Mouse (Mus musculus) CD4-positive, CD25-positive, alpha-beta regulatory T cell, adult 2 months (primary cell): ENCODE data around the gene Rab12.

Experiments
- DNase-seq: peaks from one replicate; pipeline ENCODE4 v3.0.0-alpha.2; 2012; ENCODE audit warnings: low read depth, low spot score

The Rab12 gene

DNA sequence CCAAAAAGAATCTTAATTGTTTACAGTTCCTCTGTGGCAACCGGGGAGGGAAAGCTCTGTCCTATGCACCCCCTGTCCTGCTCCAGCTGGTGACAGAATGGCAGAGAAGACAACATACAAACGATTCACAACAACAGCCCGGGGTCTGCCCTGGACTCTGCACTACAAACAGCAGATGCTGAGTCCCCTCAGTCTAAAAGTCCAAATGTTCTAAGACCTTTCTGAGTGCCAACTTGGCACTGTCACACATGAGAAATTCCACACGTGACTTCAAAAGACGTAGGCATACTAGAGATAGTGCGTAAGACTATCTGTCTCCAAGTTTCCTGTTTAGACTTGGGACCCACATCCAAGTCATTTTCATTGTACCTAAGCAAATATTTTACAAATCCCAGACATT, 16.7 kb downstream of the Rab12 start:
- no peak for DNase-seq

DNA sequence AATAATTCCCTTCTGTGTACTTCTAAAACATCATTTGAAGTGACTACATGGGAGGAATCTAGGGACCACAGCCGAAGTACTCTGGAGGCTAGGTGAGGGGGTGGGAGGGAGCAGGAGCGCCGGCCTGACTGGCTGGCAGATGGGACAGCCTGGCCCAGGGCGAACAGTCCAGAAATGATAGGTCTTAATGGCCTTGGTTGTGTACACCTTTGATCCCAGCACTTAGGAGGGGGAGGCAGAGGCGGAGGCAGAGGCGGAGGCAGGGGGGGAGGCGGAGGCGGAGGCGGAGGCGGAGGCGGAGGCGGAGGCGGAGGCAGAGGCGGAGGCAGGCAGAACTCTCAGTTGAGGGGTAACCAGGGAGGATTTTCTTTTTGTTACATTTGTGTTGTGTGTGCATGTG, 20.9 kb downstream of the Rab12 start:
- DNase-seq = no peak

DNA sequence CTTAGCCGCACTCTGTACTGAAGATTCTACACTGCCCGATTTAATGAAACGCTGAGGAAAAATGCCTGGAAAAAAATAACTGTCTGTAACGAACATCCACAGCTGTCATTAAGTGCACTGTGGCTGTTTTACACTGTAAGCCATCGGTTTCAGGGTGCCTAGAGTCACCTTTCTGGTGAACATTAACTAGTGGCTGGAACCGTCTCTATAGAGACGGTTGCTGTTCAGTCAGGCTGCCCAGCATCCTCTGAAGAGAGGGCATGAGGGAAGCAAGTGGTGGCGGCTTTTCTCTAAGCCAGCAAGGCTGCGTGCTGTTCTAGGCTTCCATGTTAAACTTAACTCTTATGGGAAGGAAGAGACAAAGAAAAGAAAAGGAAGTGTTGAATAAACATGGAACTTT, 22.9 kb downstream of the Rab12 start:
- DNase-seq = no peak

DNA sequence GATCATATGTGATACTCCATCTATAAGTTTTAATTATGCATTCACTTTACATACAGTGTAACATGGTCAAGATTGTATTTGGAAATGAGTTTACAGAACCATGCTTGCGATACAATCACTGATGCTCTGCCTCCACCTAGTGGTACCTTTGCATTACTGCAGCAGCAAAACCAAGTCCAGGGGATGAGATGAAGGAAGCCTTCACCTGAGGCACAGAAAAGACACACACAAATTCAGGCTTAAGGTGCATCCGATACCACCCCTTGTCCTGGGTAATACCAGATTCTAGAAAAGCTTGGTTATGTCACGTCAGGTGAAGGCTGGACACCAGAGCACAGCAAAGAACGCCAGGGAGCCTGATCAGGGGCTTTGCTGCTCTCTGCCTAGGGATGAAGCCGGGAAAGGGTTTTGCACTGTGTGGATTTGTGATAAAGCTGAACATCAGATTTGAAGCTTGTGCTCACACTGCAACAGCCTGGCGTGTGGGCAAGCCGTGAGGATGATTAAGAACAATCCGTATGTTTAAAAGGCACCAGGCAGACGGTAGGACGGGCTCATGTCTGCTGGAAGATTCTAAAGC, 29.4 kb downstream of the Rab12 start:
- DNase-seq = peak; percentile 74

DNA sequence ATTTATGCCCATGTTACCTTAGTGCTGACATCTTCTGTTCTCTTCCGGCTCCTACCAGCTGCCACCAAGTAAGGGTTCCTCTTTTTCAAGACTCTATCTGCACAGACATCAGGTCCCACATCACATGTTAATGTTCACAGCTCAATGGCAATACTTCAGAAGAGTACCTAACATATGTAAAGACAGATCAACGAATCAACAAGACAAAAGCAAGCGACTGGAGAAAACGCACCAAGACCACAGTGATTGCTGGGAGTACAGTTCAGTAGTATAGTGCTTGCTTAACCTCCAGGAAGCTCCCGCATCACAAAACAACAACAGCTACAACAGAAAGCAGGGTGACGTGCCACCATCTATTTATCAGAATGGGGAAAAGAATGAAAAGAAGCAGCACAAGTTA, 33.0 kb downstream of the Rab12 start:
- DNase-seq = no peak

DNA sequence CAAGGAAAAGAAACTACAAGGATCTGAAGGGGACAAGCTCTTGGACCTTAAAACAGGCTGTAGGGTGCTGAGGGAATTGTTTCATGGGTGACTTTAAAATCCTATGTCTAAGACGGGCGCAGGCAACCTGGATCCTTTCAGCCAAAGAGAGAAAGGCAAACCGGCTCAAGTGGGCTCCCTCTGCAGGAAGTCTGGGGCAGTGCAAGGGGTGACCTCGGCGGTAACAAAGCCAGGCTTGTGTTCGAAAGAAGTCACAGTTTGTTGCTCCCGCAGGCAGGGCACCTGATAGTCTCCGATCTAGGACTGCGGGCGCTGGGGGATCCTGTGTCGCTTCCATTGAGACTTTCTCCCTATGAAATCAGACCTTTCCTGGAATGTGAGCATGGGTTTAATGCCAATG, 33.8 kb downstream of the Rab12 start:
- DNase-seq = peak; percentile 66

DNA sequence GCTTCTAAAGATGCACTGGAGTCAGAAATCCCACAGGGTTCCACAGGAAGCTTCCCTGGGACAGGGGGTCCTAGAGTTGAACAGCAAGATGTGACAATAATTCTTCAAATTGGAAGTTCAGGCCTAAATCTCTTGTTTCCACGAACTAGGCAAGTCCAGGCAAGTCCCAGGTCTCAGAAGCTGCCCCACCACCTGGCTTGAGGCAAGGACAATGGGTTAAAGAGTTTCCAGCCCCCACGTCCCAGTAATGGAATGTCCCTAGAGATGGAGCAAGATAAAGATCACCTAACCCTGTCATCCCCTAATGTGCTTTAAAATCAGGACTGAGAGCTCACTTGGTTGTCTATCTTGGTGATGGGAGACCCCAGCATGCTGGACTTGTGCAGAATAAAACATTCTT, 34.6 kb downstream of the Rab12 start:
- DNase-seq = no peak

DNA sequence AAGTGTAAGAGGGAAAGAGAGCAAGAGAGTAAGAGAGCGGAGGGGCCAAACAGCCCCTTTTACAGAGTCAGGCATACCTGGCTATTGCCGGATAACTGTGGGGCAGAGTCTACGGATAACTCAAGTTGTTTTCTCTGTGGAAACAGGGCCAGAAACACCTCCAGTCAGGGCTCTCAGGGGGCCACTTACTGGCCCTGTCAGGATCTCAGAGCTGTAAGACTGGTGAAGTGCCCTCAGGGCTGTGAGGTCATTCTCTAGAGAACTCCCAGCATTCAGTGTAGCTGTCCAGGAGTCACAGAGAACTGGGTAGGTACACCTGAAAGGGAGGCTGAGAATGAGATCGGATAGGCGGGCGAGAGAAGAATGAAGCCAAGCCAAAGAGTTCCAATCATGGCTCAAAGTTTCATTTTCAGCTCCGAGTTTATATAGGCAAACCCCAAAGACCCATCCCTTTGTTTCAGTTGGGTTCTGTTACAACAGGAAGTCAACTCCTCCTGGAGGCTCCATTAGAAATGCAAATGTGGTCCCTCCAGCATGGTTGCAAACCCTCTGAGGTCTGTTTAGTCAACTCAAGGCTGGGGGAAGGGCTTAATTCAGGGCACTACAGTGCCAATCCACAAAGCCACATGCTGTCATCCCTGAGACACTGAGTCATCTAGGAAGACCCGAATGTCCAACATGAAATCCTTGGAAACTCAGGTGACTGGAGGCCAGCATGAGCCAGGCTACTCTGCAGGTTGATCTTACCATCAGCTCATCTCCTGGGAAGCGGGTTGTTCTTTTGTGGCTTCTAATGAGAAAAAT, 35.7 kb downstream of the Rab12 start:
- no peak for DNase-seq

DNA sequence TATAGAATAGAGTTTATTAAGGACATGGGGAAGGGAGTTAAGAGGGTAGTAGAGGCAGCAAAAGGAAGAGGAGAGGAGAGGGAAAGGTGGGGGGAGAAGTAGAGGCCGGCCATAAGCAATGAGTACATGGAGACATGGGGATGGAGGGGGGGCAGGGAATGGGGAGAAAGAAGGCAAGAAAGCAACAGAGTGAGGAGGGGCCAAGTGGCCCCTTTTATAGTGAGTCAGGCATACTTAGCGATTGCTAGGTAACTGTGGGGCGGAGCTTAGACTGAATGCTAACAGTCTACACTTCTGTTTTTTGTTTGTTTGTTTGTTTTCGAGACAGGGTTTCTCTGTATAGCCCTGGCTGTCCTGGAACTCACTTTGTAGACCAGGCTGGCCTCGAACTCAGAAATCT, 38.2 kb downstream of the Rab12 start:
- no peak for DNase-seq

DNA sequence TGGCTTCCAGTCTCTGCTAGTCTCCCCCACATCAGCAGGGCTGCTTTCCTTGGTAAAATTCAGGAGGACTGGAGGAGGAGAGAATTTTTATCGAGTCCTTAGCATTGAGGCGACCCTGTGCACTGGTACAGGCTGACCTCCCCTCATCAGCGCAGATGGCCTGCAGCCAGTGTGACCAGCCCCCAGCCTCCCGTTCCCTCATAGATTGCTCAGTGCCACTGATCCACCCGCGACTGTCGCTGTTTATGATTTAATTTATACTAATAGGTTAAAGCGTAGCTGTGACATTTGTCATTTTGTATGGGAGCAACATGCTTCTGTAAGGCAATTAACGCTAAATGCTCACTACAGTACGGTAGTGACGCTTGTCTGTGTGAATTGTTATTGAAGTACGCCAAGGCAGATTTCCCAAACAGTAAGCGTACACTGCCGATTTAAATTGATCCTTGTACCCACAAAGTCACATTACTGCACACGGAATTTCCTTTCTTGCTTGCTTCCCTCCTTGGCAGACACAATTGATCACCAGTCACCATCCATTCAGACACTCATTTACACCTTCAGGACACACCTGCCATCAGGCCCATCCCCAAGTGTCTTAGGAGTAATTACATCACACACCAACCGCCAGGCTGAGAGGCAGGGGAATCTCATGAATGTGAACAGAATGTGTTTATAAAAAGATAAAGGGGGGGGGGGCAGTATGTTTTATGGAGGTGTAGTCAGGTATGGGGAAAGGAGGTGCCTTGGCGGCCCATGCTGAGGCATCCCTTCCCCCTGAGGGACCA, 38.8 kb downstream of the Rab12 start:
- no peak for DNase-seq

DNA sequence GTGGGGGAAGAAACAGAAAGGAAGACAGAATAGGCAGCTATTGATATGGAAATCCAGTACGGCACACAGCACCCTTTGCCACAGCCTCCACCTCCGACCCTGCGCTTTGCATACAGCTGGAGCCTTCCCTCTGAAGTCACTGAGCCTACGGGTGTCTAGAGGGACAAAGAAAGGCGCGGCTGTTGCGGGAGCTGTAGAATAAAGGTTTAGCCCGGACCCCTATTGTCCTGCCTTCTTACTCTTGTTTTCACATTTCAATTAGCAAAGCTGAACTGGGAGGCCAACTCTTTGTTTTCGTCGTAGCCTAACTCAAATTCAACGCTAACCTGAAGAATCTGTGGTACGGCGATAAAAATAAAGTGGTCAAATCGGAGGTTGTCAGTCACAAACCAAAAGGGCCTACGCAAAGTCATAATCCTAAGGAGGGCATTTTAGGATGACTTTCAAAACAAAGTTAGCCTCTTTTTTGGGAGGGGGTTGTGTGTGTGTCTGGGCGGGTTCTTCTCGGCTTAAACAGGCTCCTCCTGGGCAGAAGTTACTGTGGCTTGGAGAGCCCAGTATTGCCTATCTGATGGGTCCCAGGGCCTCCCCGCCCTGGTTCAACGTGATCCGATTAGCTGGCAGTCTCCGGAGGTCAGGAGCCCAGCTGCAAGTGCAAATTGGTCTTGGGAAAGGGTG, 39.6 kb downstream of the Rab12 start:
- DNase-seq = no peak

DNA sequence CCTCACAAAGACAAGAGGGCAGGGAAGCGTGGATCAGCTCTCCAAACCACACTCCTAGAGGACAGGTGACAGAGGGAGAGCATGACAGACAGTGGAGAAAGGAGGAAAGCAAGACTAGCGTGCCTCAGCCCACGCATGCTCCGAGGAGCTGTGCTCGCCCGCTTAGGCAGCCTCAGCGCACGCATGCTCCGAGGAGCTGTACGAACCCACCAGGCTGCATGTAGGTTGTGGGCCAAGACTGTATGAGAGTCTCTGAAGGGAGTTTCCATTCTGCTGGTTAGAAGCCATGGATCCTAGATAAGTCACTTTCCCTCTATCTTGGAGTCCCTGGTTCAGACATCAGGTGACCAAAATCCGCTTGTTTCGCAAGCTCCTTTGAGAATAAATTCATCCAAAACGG, 40.2 kb downstream of the Rab12 start:
- no peak for DNase-seq

DNA sequence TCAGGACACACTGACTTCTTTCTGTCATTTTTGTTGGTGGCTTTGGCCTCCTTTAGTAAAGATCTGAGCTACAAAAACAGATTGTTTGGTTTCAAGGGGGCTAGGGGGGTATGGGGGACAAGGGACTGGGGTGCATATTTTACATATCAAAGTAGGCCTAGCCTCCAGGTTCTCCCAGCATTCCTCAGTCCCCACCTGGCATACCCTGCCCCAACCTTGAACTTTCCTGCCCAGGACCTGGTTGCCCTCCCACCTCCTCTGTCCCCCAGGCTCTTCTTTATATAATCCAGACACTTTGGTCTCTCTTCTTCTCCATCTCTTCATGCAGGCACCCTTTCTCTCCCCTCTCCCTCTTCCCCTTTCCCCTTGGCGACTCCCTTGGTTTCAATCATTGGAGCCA, 46.3 kb downstream of the Rab12 start:
- DNase-seq = no peak

DNA sequence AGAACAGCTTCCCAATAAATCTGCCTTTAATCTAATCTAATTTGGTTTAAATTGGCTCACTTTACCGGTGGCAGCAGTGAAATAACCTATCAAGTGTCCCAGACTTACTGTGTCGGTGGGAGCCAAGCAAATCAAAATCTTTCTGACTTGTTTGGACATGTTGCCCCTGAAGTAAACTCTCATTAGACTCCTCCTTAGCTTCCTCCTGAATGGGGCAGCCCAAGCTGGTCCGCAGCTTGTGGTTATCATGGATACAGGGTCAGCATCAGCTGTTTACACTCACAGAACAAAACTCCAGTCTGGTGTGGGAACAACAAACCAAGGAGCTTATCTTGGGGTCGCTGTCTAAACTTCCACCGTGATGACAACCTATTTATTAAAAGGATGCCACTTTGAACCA, 47.8 kb downstream of the Rab12 start:
- no peak for DNase-seq

DNA sequence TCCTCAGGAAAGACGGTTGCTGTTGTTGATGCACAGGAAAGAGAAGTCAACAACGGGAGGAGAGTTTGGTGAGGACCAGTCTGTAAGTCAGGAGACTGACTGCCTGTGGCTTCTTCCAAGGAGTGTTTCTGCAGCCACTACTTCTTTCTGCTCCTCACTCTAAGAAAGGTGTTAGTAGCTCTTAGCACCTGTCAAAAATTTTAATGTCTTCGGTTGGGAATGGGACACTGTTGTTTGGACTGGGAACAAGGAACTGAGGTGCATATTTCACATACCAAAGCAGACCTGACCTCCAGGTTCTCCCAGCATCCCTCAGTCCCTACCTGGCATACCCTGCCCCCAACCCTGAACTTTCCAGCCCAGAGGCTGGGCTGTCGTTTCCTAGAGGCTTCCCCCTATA, 48.3 kb downstream of the Rab12 start:
- no peak for DNase-seq

DNA sequence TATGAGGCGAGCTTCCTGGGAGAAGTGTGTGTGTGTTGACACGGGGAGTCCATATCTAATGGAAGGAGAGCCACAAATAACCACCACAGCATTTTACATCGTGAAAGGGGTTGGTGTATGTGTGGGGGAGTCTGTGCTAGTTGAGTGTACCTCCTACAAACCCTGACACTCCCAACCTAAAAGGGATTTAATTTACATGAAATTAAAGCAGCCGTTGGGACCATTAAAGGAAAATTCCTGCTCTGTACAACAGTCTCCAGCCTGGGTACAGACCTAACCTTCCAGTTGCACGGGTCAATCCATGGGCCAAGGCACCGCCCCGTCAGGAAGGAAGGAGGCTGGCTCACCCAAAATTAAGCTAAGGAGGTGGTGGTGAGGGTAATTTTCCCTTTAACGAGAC, 49.5 kb downstream of the Rab12 start:
- DNase-seq = no peak

DNA sequence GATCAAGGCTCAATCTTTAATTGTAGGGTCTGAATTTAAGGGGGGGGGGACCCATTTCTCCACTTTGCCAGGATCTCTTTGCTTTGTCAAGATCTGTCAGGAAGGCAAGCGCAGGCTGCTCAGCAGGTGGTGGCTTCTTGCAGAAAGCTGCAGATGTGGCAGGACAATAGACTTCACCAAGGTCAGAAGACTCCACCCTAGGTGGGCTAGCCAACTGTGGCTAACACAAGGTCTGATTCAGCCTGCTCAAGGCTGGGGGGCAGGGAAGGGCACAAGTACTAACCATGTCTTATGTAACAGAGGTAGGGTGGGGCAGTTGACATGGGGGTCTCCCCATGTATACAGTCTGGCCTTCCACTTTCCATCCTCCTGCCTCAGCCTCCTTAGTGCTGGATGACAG, 62.3 kb downstream of the Rab12 start:
- DNase-seq = no peak

DNA sequence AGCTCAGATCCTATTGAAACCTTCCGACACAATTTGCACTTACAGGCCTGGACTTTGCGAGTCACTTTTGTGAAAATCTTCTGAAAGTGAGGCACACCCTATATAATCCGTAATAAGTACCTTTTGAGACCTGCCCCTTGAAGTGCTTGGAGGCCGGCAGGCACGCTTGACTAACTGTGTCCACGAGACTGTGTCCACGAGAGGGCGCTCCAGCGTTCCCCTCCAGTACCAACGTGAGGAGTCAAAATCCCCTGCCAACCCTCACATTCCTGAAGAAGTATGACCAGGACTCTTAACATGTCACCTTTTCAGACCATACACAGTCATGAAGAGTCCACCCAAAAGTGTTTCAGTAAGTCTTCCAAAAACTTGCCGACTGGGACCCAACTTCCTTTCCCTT, 68.4 kb downstream of the Rab12 start:
- DNase-seq = peak; percentile 77

DNA sequence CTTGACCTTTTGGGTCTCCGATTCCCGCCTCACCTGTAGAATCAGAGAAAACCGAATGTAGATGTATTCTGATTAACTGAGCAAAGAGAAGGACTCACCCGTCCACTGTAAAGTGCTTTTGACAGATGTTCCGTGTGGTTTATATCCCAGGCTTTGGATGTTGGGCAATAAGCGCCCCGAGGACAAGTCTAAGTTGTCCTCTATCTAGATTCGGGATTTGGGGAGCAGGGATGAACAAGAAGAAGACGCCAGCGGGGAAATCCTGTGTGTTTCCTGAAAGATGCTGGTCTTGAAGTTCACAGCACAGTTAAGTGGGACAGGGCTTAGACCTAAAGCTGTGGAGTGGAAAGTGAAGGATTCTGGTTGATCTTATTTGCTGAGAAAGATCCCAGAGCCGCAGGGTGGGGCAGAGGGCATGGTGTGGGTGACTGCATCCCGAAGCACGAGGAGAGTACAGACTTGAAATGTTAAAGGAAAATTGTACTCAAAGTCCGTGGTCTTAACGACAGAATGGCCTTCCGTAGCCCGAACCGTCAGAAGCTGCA, 68.9 kb downstream of the Rab12 start:
- DNase-seq = no peak

DNA sequence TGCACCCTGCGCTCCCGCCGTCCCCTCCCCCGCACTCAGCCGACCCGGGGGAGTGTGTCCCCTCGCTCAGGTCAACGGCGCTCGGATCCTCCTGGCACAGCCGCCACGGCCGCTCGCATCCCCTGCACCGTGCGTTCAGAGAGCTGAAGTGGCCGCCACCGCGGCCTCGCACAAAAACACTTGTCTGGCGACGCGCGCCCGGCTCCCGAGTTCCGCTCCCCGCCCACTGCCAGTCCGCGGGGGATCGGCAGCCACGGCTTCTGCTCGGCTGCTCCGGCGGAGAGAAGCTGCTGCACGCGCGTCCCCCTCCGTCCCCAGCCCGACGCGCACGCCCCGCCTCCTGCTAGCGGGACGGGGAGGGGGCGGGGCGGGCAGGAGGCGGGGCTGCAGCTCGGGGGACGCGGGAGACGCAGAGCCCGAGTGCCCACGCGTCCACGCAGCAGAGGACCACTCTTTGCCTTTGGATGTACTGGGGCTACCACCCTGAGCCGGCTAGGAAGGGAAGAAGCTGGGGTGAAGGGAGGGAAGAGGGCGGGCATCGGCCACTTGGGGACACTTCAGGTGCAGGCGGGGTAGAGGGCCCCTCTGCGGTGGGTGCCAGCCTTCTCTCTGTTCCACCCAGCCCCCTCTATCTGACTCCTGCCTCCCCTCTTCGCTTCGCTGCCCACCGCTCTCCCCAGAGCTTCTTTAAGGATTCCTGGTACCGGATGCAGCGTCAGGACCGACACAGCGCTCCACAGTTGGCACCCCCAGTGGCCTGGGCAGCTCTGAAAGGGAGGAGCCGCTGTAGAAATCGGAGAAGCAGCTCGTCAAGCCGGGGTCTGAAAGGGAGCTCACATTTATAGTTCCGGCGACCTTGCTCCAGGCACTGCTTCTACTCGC, 69.8 kb downstream of the Rab12 start, which contains the start of gene Mtcl1:
Gene Mtcl1 (minus strand): TSS at position 291 of the 882 bp plus-strand sequence.
- peak; percentile 60 for DNase-seq
